Mouse (Mus musculus): ENCODE results near the gene Espn. TPM values are rescaled to one million over a fixed set of nuclear protein-coding genes. Genes with fewer than 3 reads are reported as not detected.
A peak's percentile ranks its signal among the peaks of the same experiment; 100 is the strongest.

The Espn gene
- polyA plus RNA-seq, 1 experiment from 2014 or later, result 10.1 TPM

- H3K36me3 ChIP-seq (ENCODE audit: control insufficient read depth, insufficient read depth, low read length), result peaks cover 24% of the 10 kb centered on the region
- H3K4me2 ChIP-seq (ENCODE audit: low read depth, low read length), result no peak overlapping the region
- H3K4me1 ChIP-seq (replicated peaks; ENCODE audit: control insufficient read depth, insufficient read depth, low read length), result peaks cover 34% of the 10 kb centered on the region
- no peaks in the 10 kb centered on the region for H3K9me3 ChIP-seq (ENCODE audit: control insufficient read depth, low read length)
- H3K27me3 ChIP-seq (ENCODE audit: control insufficient read depth, insufficient read depth, low read depth, low read length), result no peaks in the 10 kb centered on the region
- ATAC-seq (ENCODE audit: low read depth), result no peak
- H3K9ac ChIP-seq (ENCODE audit: low read length), result no peak overlapping the region
- 66% methylated on average over 11 of the region's 11 CpGs for WGBS
- H3K27ac ChIP-seq (ENCODE audit: low read length), result peak overlapping the region; percentile 76
- no peak overlapping the region for H3K4me3 ChIP-seq (ENCODE audit: low read length)
These were observed 51.6 kb downstream of the Espn start for GRCm38 (mm10) chr4:152100541-152100940.

GRCm38 (mm10) chr4:152097911-152098799, 54.0 kb downstream of the Espn start:
- 22% methylated on average over 11 of the region's 11 CpGs for WGBS
- H3K4me1 ChIP-seq (replicated peaks; ENCODE audit: control insufficient read depth, insufficient read depth, low read length), result peaks cover 34% of the 10 kb centered on the region
- peak overlapping the region; percentile 84 for H3K27ac ChIP-seq (ENCODE audit: low read length)
- peak overlapping the region; percentile 49 for H3K4me3 ChIP-seq (ENCODE audit: low read length)
- peaks cover 13% of the 10 kb centered on the region for H3K36me3 ChIP-seq (ENCODE audit: control insufficient read depth, insufficient read depth, low read length)
- peak; percentile 59 for ATAC-seq (ENCODE audit: low read depth)
- H3K9ac ChIP-seq (ENCODE audit: low read length), result peak overlapping the region; percentile 68; the same call in 1 of the 2 replicates
- no peaks in the 10 kb centered on the region for H3K27me3 ChIP-seq (ENCODE audit: control insufficient read depth, insufficient read depth, low read depth, low read length)
- no peaks in the 10 kb centered on the region for H3K9me3 ChIP-seq (ENCODE audit: control insufficient read depth, low read length)
- peak overlapping the region; percentile 47 for H3K4me2 ChIP-seq (ENCODE audit: low read depth, low read length)

- Histone ChIP-seq H3K4me2 (ENCODE audit: low read depth, low read length) (peak overlapping the region; percentile 47), H3K9me3 (ENCODE audit: control insufficient read depth, low read length) (no peaks in the 10 kb centered on the region), H3K27ac (ENCODE audit: low read length) (peak overlapping the region; percentile 84), H3K4me1 (replicated peaks; ENCODE audit: control insufficient read depth, insufficient read depth, low read length) (peaks cover 34% of the 10 kb centered on the region), H3K36me3 (ENCODE audit: control insufficient read depth, insufficient read depth, low read length) (peaks cover 2% of the 10 kb centered on the region; the same call in 1 of the 2 replicates), H3K27me3 (ENCODE audit: control insufficient read depth, insufficient read depth, low read depth, low read length) (no peaks in the 10 kb centered on the region), H3K9ac (ENCODE audit: low read length) (peak overlapping the region; percentile 68), H3K4me3 (ENCODE audit: low read length) (peak overlapping the region; percentile 49)
- 43% methylated on average over 6 of the region's 6 CpGs for WGBS
- peak; percentile 40; the same call in 1 of the 2 replicates for ATAC-seq (ENCODE audit: low read depth)
These were observed 55.2 kb downstream of the Espn start for GRCm38 (mm10) chr4:152096927-152097326.

GRCm38 (mm10) chr4:152095937-152096910, 55.9 kb downstream of the Espn start:
- peak overlapping the region; percentile 47 for H3K4me2 ChIP-seq (ENCODE audit: low read depth, low read length)
- peak overlapping the region; percentile 68 for H3K9ac ChIP-seq (ENCODE audit: low read length)
- H3K36me3 ChIP-seq (ENCODE audit: control insufficient read depth, insufficient read depth, low read length), result no peaks in the 10 kb centered on the region
- H3K9me3 ChIP-seq (ENCODE audit: control insufficient read depth, low read length), result no peaks in the 10 kb centered on the region
- peak overlapping the region; percentile 84 for H3K27ac ChIP-seq (ENCODE audit: low read length)
- WGBS, result 33% methylated on average over 27 of the region's 27 CpGs
- H3K4me3 ChIP-seq (ENCODE audit: low read length), result peak overlapping the region; percentile 49
- H3K4me1 ChIP-seq (replicated peaks; ENCODE audit: control insufficient read depth, insufficient read depth, low read length), result peaks cover 27% of the 10 kb centered on the region
- ATAC-seq (ENCODE audit: low read depth), result peak; percentile 67
- H3K27me3 ChIP-seq (ENCODE audit: control insufficient read depth, insufficient read depth, low read depth, low read length), result no peaks in the 10 kb centered on the region

GRCm38 (mm10) chr4:152094233-152094632, 57.9 kb downstream of the Espn start:
- Histone ChIP-seq H3K9ac (ENCODE audit: low read length) (no peak overlapping the region), H3K4me2 (ENCODE audit: low read depth, low read length) (no peak overlapping the region), H3K9me3 (ENCODE audit: control insufficient read depth, low read length) (no peaks in the 10 kb centered on the region), H3K27ac (ENCODE audit: low read length) (no peak overlapping the region), H3K27me3 (ENCODE audit: control insufficient read depth, insufficient read depth, low read depth, low read length) (no peaks in the 10 kb centered on the region), H3K4me3 (ENCODE audit: low read length) (no peak overlapping the region), H3K4me1 (replicated peaks; ENCODE audit: control insufficient read depth, insufficient read depth, low read length) (peaks cover 22% of the 10 kb centered on the region), H3K36me3 (ENCODE audit: control insufficient read depth, insufficient read depth, low read length) (no peaks in the 10 kb centered on the region; the same call in 1 of the 2 replicates)
- WGBS, result 80% methylated on average over 12 of the region's 12 CpGs
- no peak for ATAC-seq (ENCODE audit: low read depth)

- Histone ChIP-seq H3K9ac (ENCODE audit: low read length) (0 out of 2 replicates have a peak overlapping the region, but pooled peaks have one; percentile 22), H3K9me3 (ENCODE audit: control insufficient read depth, low read length) (no peaks in the 10 kb centered on the region), H3K4me2 (ENCODE audit: low read depth, low read length) (no peak overlapping the region), H3K27ac (ENCODE audit: low read length) (no peak overlapping the region), H3K4me1 (replicated peaks; ENCODE audit: control insufficient read depth, insufficient read depth, low read length) (peaks cover 22% of the 10 kb centered on the region), H3K4me3 (ENCODE audit: low read length) (no peak overlapping the region), H3K27me3 (ENCODE audit: control insufficient read depth, insufficient read depth, low read depth, low read length) (no peaks in the 10 kb centered on the region), H3K36me3 (ENCODE audit: control insufficient read depth, insufficient read depth, low read length) (no peaks in the 10 kb centered on the region; the same call in 1 of the 2 replicates)
- 66% methylated on average over 8 of the region's 8 CpGs for WGBS
- ATAC-seq (ENCODE audit: low read depth), result no peak
These were observed 59.3 kb downstream of the Espn start for GRCm38 (mm10) chr4:152092751-152093293.

GRCm38 (mm10) chr4:152090191-152090590, 62.0 kb downstream of the Espn start:
- Histone ChIP-seq H3K9ac (ENCODE audit: low read length) (no peak overlapping the region), H3K4me1 (replicated peaks; ENCODE audit: control insufficient read depth, insufficient read depth, low read length) (peaks cover 6% of the 10 kb centered on the region), H3K4me2 (ENCODE audit: low read depth, low read length) (no peak overlapping the region), H3K4me3 (ENCODE audit: low read length) (no peak overlapping the region), H3K9me3 (ENCODE audit: control insufficient read depth, low read length) (no peaks in the 10 kb centered on the region), H3K27me3 (ENCODE audit: control insufficient read depth, insufficient read depth, low read depth, low read length) (no peaks in the 10 kb centered on the region), H3K36me3 (ENCODE audit: control insufficient read depth, insufficient read depth, low read length) (no peaks in the 10 kb centered on the region; the same call in 1 of the 2 replicates), H3K27ac (ENCODE audit: low read length) (no peak overlapping the region)
- ATAC-seq (ENCODE audit: low read depth), result no peak
- 75% methylated on average over 9 of the region's 9 CpGs for WGBS

GRCm38 (mm10) chr4:152088556-152089120, 63.5 kb downstream of the Espn start:
- Histone ChIP-seq H3K4me1 (replicated peaks; ENCODE audit: control insufficient read depth, insufficient read depth, low read length) (peaks cover 6% of the 10 kb centered on the region), H3K4me3 (ENCODE audit: low read length) (no peak overlapping the region), H3K27ac (ENCODE audit: low read length) (no peak overlapping the region), H3K36me3 (ENCODE audit: control insufficient read depth, insufficient read depth, low read length) (no peaks in the 10 kb centered on the region; the same call in 1 of the 2 replicates), H3K4me2 (ENCODE audit: low read depth, low read length) (no peak overlapping the region), H3K9ac (ENCODE audit: low read length) (no peak overlapping the region), H3K27me3 (ENCODE audit: control insufficient read depth, insufficient read depth, low read depth, low read length) (no peaks in the 10 kb centered on the region), H3K9me3 (ENCODE audit: control insufficient read depth, low read length) (no peaks in the 10 kb centered on the region)
- ATAC-seq (ENCODE audit: low read depth), result no peak
- 58% methylated on average over 8 of the region's 8 CpGs for WGBS
